14 mouse cellular contexts compared by ENCODE assay signal in the genomic region with DNA sequence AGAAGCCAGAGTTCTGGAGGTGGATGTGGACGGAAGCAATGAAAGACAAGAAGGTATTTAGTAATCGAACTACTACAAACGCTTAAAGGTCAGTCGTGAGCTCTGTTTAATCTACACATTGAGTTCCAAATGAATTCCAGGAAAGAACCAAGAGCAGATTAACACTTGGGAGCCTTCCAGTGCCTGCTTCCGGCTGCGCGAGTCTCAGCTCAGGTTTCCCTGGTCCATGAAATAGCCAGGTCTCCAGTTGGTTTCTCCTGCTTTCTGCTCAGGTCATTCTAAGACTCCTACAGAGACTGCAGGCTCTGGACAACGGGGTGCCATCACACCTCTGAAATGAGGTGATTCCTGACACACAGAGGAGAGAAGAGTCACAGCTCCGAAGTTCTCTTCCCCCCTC. TPM values are rescaled to one million over a fixed set of nuclear protein-coding genes. Genes with fewer than 3 reads are reported as not detected.
DNase-seq lines count a peak whose midpoint lies in the region; ATAC-seq and TF ChIP-seq lines count a peak whose summit lies in the region.
"Had no signal": no experiment of that assay in that cellular context is flagged by ENCODE, and none has a peak within 500 bp of the region (broad histone marks: within the 10 kb centered on the region; RNA-seq: fewer than 3 reads in every experiment).

No protein-coding gene starts in this region.

- no peak for TF ChIP-seq CTCF in lung, embryonic 14.5 days (IDR thresholded peaks at IDR 0.05; ENCODE audit: low read depth)
- no peak for TF ChIP-seq CTCF in lung, adult 2 months (IDR thresholded peaks at IDR 0.05; ENCODE audit: insufficient read depth, low read length)

- ATAC-seq in forebrain, embryonic 14.5 days = no peak
- 0 out of 2 replicates have a peak, but pooled peaks have one; percentile 24 for ATAC-seq in lung, embryonic 14.5 days (ENCODE audit: insufficient read depth)
- no peak for ATAC-seq in forebrain, embryonic 16.5 days
- ATAC-seq in limb, embryonic 15.5 days (ENCODE audit: insufficient number of reproducible peaks, low FRiP score, low TSS enrichment, low read depth) = no peak

- H3K9ac ChIP-seq in forebrain, embryonic 14.5 days (ENCODE audit: low read length) = no peak overlapping the region
- no peak overlapping the region for H3K9ac ChIP-seq in lung, embryonic 14.5 days
- H3K9ac ChIP-seq in forebrain, embryonic 16.5 days (replicated peaks; ENCODE audit: low read depth, low read length) = no peak overlapping the region
- H3K9ac ChIP-seq in limb, embryonic 15.5 days = no peak overlapping the region

- no peak for TF ChIP-seq POLR2A in lung, adult 2 months (IDR thresholded peaks at IDR 0.05; ENCODE audit: borderline replicate concordance, extremely low read depth, low read depth, low read length)

- H3K27me3 ChIP-seq in forebrain, embryonic 10.5 days (ENCODE audit: poor library complexity, severe bottlenecking) = no peaks in the 10 kb centered on the region
- H3K27me3 ChIP-seq in forebrain, embryonic 14.5 days (replicated peaks; ENCODE audit: control insufficient read depth, insufficient read depth, low read length) = no peaks in the 10 kb centered on the region
- H3K27me3 ChIP-seq in lung, embryonic 14.5 days (ENCODE audit: insufficient read depth, low read length) = no peaks in the 10 kb centered on the region
- no peaks in the 10 kb centered on the region for H3K27me3 ChIP-seq in forebrain, embryonic 16.5 days (replicated peaks; ENCODE audit: control insufficient read depth, insufficient read depth, low read length)
- no peaks in the 10 kb centered on the region for H3K27me3 ChIP-seq in limb, embryonic 15.5 days

- H3K4me1 ChIP-seq in forebrain, embryonic 10.5 days = peaks cover 19% of the 10 kb centered on the region
- peaks cover 4% of the 10 kb centered on the region; the same call in 1 of the 2 replicates for H3K4me1 ChIP-seq in forebrain, embryonic 14.5 days (ENCODE audit: control insufficient read depth, insufficient read depth, low read length)
- H3K4me1 ChIP-seq in lung, embryonic 14.5 days (ENCODE audit: insufficient read depth) = 0 out of 2 replicates have a peak, but pooled peaks cover 3% of the 10 kb centered on the region
- 0 out of 2 replicates have a peak, but pooled peaks cover 2% of the 10 kb centered on the region for H3K4me1 ChIP-seq in lung, adult 2 months (ENCODE audit: control insufficient read depth, insufficient read depth, low read length)
- H3K4me1 ChIP-seq in forebrain, embryonic 16.5 days (replicated peaks; ENCODE audit: control insufficient read depth, insufficient read depth, low read length) = peaks cover 6% of the 10 kb centered on the region
- peaks cover 19% of the 10 kb centered on the region for H3K4me1 ChIP-seq in limb, embryonic 15.5 days

- peak overlapping the region; percentile 44 for H3K27ac ChIP-seq in forebrain, embryonic 10.5 days
- H3K27ac ChIP-seq in forebrain, embryonic 14.5 days (ENCODE audit: low read depth, low read length) = no peak overlapping the region
- peak overlapping the region; percentile 3 for H3K27ac ChIP-seq in lung, embryonic 14.5 days (ENCODE audit: low read depth)
- no peak overlapping the region for H3K27ac ChIP-seq in forebrain, embryonic 16.5 days (ENCODE audit: low read length)
- H3K27ac ChIP-seq in limb, embryonic 15.5 days = no peak overlapping the region

- H3K4me3 ChIP-seq in forebrain, embryonic 10.5 days = no peak overlapping the region
- H3K4me3 ChIP-seq in forebrain, embryonic 14.5 days (ENCODE audit: low read depth, low read length) = no peak overlapping the region
- H3K4me3 ChIP-seq in lung, embryonic 14.5 days (ENCODE audit: low read depth, low read length) = no peak overlapping the region
- H3K4me3 ChIP-seq in lung, adult 2 months (replicated peaks; ENCODE audit: extremely low read depth, low read depth, low read length) = no peak overlapping the region
- no peak overlapping the region for H3K4me3 ChIP-seq in forebrain, embryonic 16.5 days (replicated peaks; ENCODE audit: low read length)
- no peak overlapping the region for H3K4me3 ChIP-seq in limb, embryonic 15.5 days

- H3K36me3 ChIP-seq in forebrain, embryonic 10.5 days (replicated peaks) = no peaks in the 10 kb centered on the region
- no peaks in the 10 kb centered on the region for H3K36me3 ChIP-seq in forebrain, embryonic 14.5 days (ENCODE audit: control insufficient read depth, insufficient read depth, low read length)
- no peaks in the 10 kb centered on the region for H3K36me3 ChIP-seq in lung, embryonic 14.5 days (ENCODE audit: insufficient read depth)
- H3K36me3 ChIP-seq in forebrain, embryonic 16.5 days (ENCODE audit: control insufficient read depth, insufficient read depth) = 0 out of 2 replicates have a peak, but pooled peaks cover 2% of the 10 kb centered on the region
- H3K36me3 ChIP-seq in limb, embryonic 15.5 days = no peaks in the 10 kb centered on the region

- no peaks in the 10 kb centered on the region for H3K9me3 ChIP-seq in forebrain, embryonic 10.5 days
- H3K9me3 ChIP-seq in forebrain, embryonic 14.5 days (replicated peaks; ENCODE audit: control insufficient read depth, low read length) = no peaks in the 10 kb centered on the region
- H3K9me3 ChIP-seq in lung, embryonic 14.5 days (ENCODE audit: low read depth, low read length) = no peaks in the 10 kb centered on the region
- H3K9me3 ChIP-seq in forebrain, embryonic 16.5 days (ENCODE audit: control insufficient read depth, low read length) = no peaks in the 10 kb centered on the region; the same call in 1 of the 2 replicates
- no peaks in the 10 kb centered on the region for H3K9me3 ChIP-seq in limb, embryonic 15.5 days

- DNase-seq in forebrain, embryonic 10.5 days (ENCODE audit: extremely low spot score, low spot score) = no peak
- no peak for DNase-seq in forebrain, embryonic 14.5 days (ENCODE audit: low spot score)
- DNase-seq in lung, embryonic 14.5 days = peak; percentile 48
- no peak for DNase-seq in lung, adult 2 months
- DNase-seq in cerebellum, adult 9-10 months = no peak
- no peak for DNase-seq in ovary, adult 18-20 months (ENCODE audit: low spot score)
- DNase-seq: adrenal gland, postnatal 14 days; cerebellum, adult 18-20 months; gastrocnemius, postnatal 25 days; kidney, adult 18-20 months; thymus, postnatal 25 days had no signal

- no peak overlapping the region for H3K4me2 ChIP-seq in forebrain, embryonic 14.5 days (ENCODE audit: low read length)
- peak overlapping the region; percentile 37 for H3K4me2 ChIP-seq in lung, embryonic 14.5 days
- peak overlapping the region; percentile 21; the same call in 1 of the 2 replicates for H3K4me2 ChIP-seq in forebrain, embryonic 16.5 days (ENCODE audit: low read length)
- 0 out of 2 replicates have a peak overlapping the region, but pooled peaks have one; percentile 22 for H3K4me2 ChIP-seq in limb, embryonic 15.5 days

- WGBS in forebrain, embryonic 10.5 days = 26% methylated on average over 9 of the region's 9 CpGs
- WGBS in forebrain, embryonic 14.5 days = 14% methylated on average over 9 of the region's 9 CpGs
- 8% methylated on average over 9 of the region's 9 CpGs for WGBS in lung, embryonic 14.5 days
- 7% methylated on average over 9 of the region's 9 CpGs for WGBS in lung, adult 2 months
- WGBS in forebrain, embryonic 16.5 days = 20% methylated on average over 9 of the region's 9 CpGs
- WGBS in limb, embryonic 15.5 days = 16% methylated on average over 9 of the region's 9 CpGs

RNA-seq across cellular contexts. Expression of gene Cks2, which starts 34.0 kb away (rescaled TPM):
- polyA plus RNA-seq in forebrain, embryonic 10.5 days (2016; fragmentation: Nextera tagmentation; extraction: Ambion mirVana) = 420 and 444 TPM in 2 replicates
- 147 and 215 TPM in 2 replicates for polyA plus RNA-seq in forebrain, embryonic 14.5 days (2014; fragmentation: Nextera tagmentation; extraction: Ambion mirVana)
- 426 and 436 TPM in 2 replicates for polyA plus RNA-seq in lung, embryonic 14.5 days (2014; fragmentation: Nextera tagmentation; extraction: Ambion mirVana)
- polyA plus RNA-seq in lung, adult 2 months (2012; rRNA removed) = 4.7 and 4.8 TPM in 2 replicates
- polyA plus RNA-seq in forebrain, embryonic 16.5 days (2015; fragmentation: Nextera tagmentation; extraction: Ambion mirVana) = 97.5 and 118 TPM in 2 replicates
- 220 and 247 TPM in 2 replicates for polyA plus RNA-seq in limb, embryonic 15.5 days (2015; fragmentation: Nextera tagmentation; extraction: Ambion mirVana)

RNA-seq across cellular contexts. Expression of gene Secisbp2, which starts 40.4 kb away (rescaled TPM):
- polyA plus RNA-seq in forebrain, embryonic 10.5 days (2016; fragmentation: Nextera tagmentation; extraction: Ambion mirVana) = 28.1 and 32.1 TPM in 2 replicates
- polyA plus RNA-seq in forebrain, embryonic 14.5 days (2014; fragmentation: Nextera tagmentation; extraction: Ambion mirVana) = 28.5 and 29.5 TPM in 2 replicates
- 26.1 and 31.3 TPM in 2 replicates for polyA plus RNA-seq in lung, embryonic 14.5 days (2014; fragmentation: Nextera tagmentation; extraction: Ambion mirVana)
- 18.1 and 21.3 TPM in 2 replicates for polyA plus RNA-seq in lung, adult 2 months (2012; rRNA removed)
- polyA plus RNA-seq in forebrain, embryonic 16.5 days (2015; fragmentation: Nextera tagmentation; extraction: Ambion mirVana) = 31.2 and 40.0 TPM in 2 replicates
- polyA plus RNA-seq in limb, embryonic 15.5 days (2015; fragmentation: Nextera tagmentation; extraction: Ambion mirVana) = 27.7 and 29.5 TPM in 2 replicates

RNA-seq across cellular contexts. Expression of gene Shc3, which starts 41.8 kb away (rescaled TPM):
- 2.2 and 3.1 TPM in 2 replicates for polyA plus RNA-seq in forebrain, embryonic 10.5 days (2016; fragmentation: Nextera tagmentation; extraction: Ambion mirVana)
- 4.3 and 5.4 TPM in 2 replicates for polyA plus RNA-seq in forebrain, embryonic 14.5 days (2014; fragmentation: Nextera tagmentation; extraction: Ambion mirVana)
- not detected in 2 replicates for polyA plus RNA-seq in lung, embryonic 14.5 days (2014; fragmentation: Nextera tagmentation; extraction: Ambion mirVana)
- 0.22 and 0.45 TPM in 2 replicates for polyA plus RNA-seq in lung, adult 2 months (2012; rRNA removed)
- polyA plus RNA-seq in forebrain, embryonic 16.5 days (2015; fragmentation: Nextera tagmentation; extraction: Ambion mirVana) = 8.8 and 9.2 TPM in 2 replicates
- 0.45 and 0.90 TPM in 2 replicates for polyA plus RNA-seq in limb, embryonic 15.5 days (2015; fragmentation: Nextera tagmentation; extraction: Ambion mirVana)
- polyA plus RNA-seq: liver, adult 2 months had no signal

Comparison
In these comparisons a context has a peak if more than half of its experiments do, and no peak if none do; other contexts are left out.
1. H3K27ac ChIP-seq: peak in forebrain, embryonic 10.5 days (single experiment) and lung, embryonic 14.5 days (single experiment); none in forebrain, embryonic 14.5 days (single experiment), forebrain, embryonic 16.5 days (single experiment) and limb, embryonic 15.5 days (single experiment).
2. RNA of gene Cks2, which starts 34.0 kb away (polyA plus RNA-seq): 426 to 436 TPM in lung, embryonic 14.5 days, 420 to 444 TPM in forebrain, embryonic 10.5 days, 220 to 247 TPM in limb, embryonic 15.5 days, 147 to 215 TPM in forebrain, embryonic 14.5 days and 97.5 to 118 TPM in forebrain, embryonic 16.5 days; 4.7 to 4.8 TPM in lung, adult 2 months; every median in the first group is over 10 times any median in the second.